Mouse (Mus musculus): ENCODE results near the gene Nutf2.
A peak's percentile ranks its signal among the peaks of the same experiment; 100 is the strongest.

The Nutf2 gene

GRCm38 (mm10) chr8:105854715-105855216 is 5.6 kb upstream of the Nutf2 start, which contains the start of gene Thap11:
TSS of gene Thap11 (plus strand) at chr8:105855132.
- DNase-seq (ENCODE audit: low read depth, low spot score): peak; percentile 98

- peak; percentile 76 for DNase-seq (ENCODE audit: low read depth, low spot score)
These were observed 4.9 kb upstream of the Nutf2 start for GRCm38 (mm10) chr8:105855248-105856167.

- DNase-seq (ENCODE audit: low read depth, low spot score): peak; percentile 66
These were observed 4.1 kb upstream of the Nutf2 start for GRCm38 (mm10) chr8:105856168-105856835.

- peak; percentile 67 for DNase-seq (ENCODE audit: low read depth, low spot score)
These were observed 1.9 kb upstream of the Nutf2 start for GRCm38 (mm10) chr8:105858495-105858894.

- DNase-seq (ENCODE audit: low read depth, low spot score): peak; percentile 43
These were observed 1.1 kb upstream of the Nutf2 start for GRCm38 (mm10) chr8:105859314-105859713.

- DNase-seq (ENCODE audit: low read depth, low spot score): peak; percentile 57
These were observed 1.6 kb downstream of the Nutf2 start for GRCm38 (mm10) chr8:105861951-105862350.

- peak; percentile 52 for DNase-seq (ENCODE audit: low read depth, low spot score)
These were observed 6.1 kb downstream of the Nutf2 start for GRCm38 (mm10) chr8:105866364-105867029.

- no peak for DNase-seq (ENCODE audit: low read depth, low spot score)
These were observed 13.9 kb downstream of the Nutf2 start for GRCm38 (mm10) chr8:105874301-105874700.

GRCm38 (mm10) chr8:105880754-105881520 is 20.6 kb downstream of the Nutf2 start, which contains the start of gene Edc4:
TSS of gene Edc4 (plus strand) at chr8:105880881.
- DNase-seq (ENCODE audit: low read depth, low spot score): peak; percentile 92

- no peak for DNase-seq (ENCODE audit: low read depth, low spot score)
These were observed 29.5 kb downstream of the Nutf2 start for GRCm38 (mm10) chr8:105889756-105890465.

- no peak for DNase-seq (ENCODE audit: low read depth, low spot score)
These were observed 30.5 kb downstream of the Nutf2 start for GRCm38 (mm10) chr8:105890870-105891269.

GRCm38 (mm10) chr8:105892432-105892831 is 32.1 kb downstream of the Nutf2 start:
- peak; percentile 26 for DNase-seq (ENCODE audit: low read depth, low spot score)

GRCm38 (mm10) chr8:105893339-105893738 is 33.0 kb downstream of the Nutf2 start, which contains the start of gene Nrn1l:
TSS of gene Nrn1l (plus strand) at chr8:105893567.
- peak; percentile 29 for DNase-seq (ENCODE audit: low read depth, low spot score)

- DNase-seq (ENCODE audit: low read depth, low spot score): no peak
These were observed 37.6 kb downstream of the Nutf2 start for GRCm38 (mm10) chr8:105897801-105898480.

GRCm38 (mm10) chr8:105900180-105900940 is 40.0 kb downstream of the Nutf2 start, which contains the start of gene Pskh1:
TSS of gene Pskh1 (plus strand) at chr8:105900441.
- DNase-seq (ENCODE audit: low read depth, low spot score): peak; percentile 95

- peak; percentile 51 for DNase-seq (ENCODE audit: low read depth, low spot score)
These were observed 40.7 kb downstream of the Nutf2 start for GRCm38 (mm10) chr8:105900941-105901616.

GRCm38 (mm10) chr8:105919390-105919789 is 59.0 kb downstream of the Nutf2 start:
- no peak for DNase-seq (ENCODE audit: low read depth, low spot score)

- DNase-seq (ENCODE audit: low read depth, low spot score): no peak
These were observed 64.7 kb downstream of the Nutf2 start for GRCm38 (mm10) chr8:105925123-105925522.

All from A20 (cell line).